Mouse (Mus musculus): ENCODE results near the gene Napa. TPM values are rescaled to one million over a fixed set of nuclear protein-coding genes. Genes with fewer than 3 reads are reported as not detected.

Napa gene
- polyA plus RNA-seq, 1 experiment from 2014 or later, result 154 TPM

- ATAC-seq (peak; percentile 85), DNase-seq (ENCODE audit: low spot score) (peak; percentile 99)
- Histone ChIP-seq H3K36me3 (ENCODE audit: insufficient read depth, low read length) (no peaks in the 10 kb centered on the region), H3K9me3 (ENCODE audit: low read length) (no peaks in the 10 kb centered on the region), H3K9ac (replicated peaks; ENCODE audit: low read depth) (peak overlapping the region; percentile 51), H3K27me3 (replicated peaks; ENCODE audit: insufficient read depth, low read length) (no peaks in the 10 kb centered on the region), H3K4me1 (ENCODE audit: insufficient read depth, low read depth, low read length) (peaks cover 15% of the 10 kb centered on the region; the same call in 1 of the 2 replicates), H3K27ac (ENCODE audit: low read length) (peak overlapping the region; percentile 94), H3K4me2 (replicated peaks; ENCODE audit: low read depth, low read length) (peak overlapping the region; percentile 86), H3K4me3 (ENCODE audit: low read depth, low read length) (peak overlapping the region; percentile 55)
- 2% methylated on average over 24 of the region's 24 CpGs for WGBS
- no peak for TF ChIP-seq CTCF (IDR thresholded peaks at IDR 0.05)
- no peak; the same call in 1 of the 2 replicates for TF ChIP-seq EP300 (IDR thresholded peaks at IDR 0.05)
Measured at GRCm38 (mm10) chr7:16052684-16053083, 45.6 kb upstream of the Napa start.

GRCm38 (mm10) chr7:16053105-16053504, 45.2 kb upstream of the Napa start:
- Histone ChIP-seq H3K27ac (ENCODE audit: low read length) (peak overlapping the region; percentile 75), H3K9me3 (ENCODE audit: low read length) (no peaks in the 10 kb centered on the region), H3K27me3 (replicated peaks; ENCODE audit: insufficient read depth, low read length) (no peaks in the 10 kb centered on the region), H3K4me1 (ENCODE audit: insufficient read depth, low read depth, low read length) (peaks cover 15% of the 10 kb centered on the region; the same call in 1 of the 2 replicates), H3K4me2 (replicated peaks; ENCODE audit: low read depth, low read length) (peak overlapping the region; percentile 86), H3K36me3 (ENCODE audit: insufficient read depth, low read length) (no peaks in the 10 kb centered on the region), H3K9ac (replicated peaks; ENCODE audit: low read depth) (no peak overlapping the region; the same call in 1 of the 2 replicates), H3K4me3 (ENCODE audit: low read depth, low read length) (peak overlapping the region; percentile 55)
- 4% methylated on average over 6 of the region's 6 CpGs for WGBS
- ATAC-seq, result peak; percentile 30; the same call in 1 of the 2 replicates
- DNase-seq (ENCODE audit: low spot score), result peak; percentile 80
- no peak for TF ChIP-seq CTCF (IDR thresholded peaks at IDR 0.05)
- TF ChIP-seq EP300 (IDR thresholded peaks at IDR 0.05), result peak; percentile 63

- Histone ChIP-seq H3K4me1 (ENCODE audit: insufficient read depth, low read depth, low read length) (no peaks in the 10 kb centered on the region), H3K9ac (replicated peaks; ENCODE audit: low read depth) (no peak overlapping the region), H3K4me3 (ENCODE audit: low read depth, low read length) (no peak overlapping the region), H3K27ac (ENCODE audit: low read length) (no peak overlapping the region), H3K4me2 (replicated peaks; ENCODE audit: low read depth, low read length) (no peak overlapping the region), H3K27me3 (replicated peaks; ENCODE audit: insufficient read depth, low read length) (no peaks in the 10 kb centered on the region), H3K9me3 (ENCODE audit: low read length) (no peaks in the 10 kb centered on the region), H3K36me3 (ENCODE audit: insufficient read depth, low read length) (no peaks in the 10 kb centered on the region)
- DNase-seq (ENCODE audit: low spot score), result no peak
- no peak for ATAC-seq
- 61% methylated on average over 4 of the region's 4 CpGs for whole genome bisulfite sequencing
- no peak for TF ChIP-seq CTCF (IDR thresholded peaks at IDR 0.05)
- TF ChIP-seq EP300 (IDR thresholded peaks at IDR 0.05), result no peak
Measured at GRCm38 (mm10) chr7:16054966-16055365, 43.3 kb upstream of the Napa start.

- ATAC-seq, result no peak
- no peaks in the 10 kb centered on the region for H3K9me3 ChIP-seq (ENCODE audit: low read length)
- no peak overlapping the region for H3K4me2 ChIP-seq (replicated peaks; ENCODE audit: low read depth, low read length)
- no peak overlapping the region for H3K4me3 ChIP-seq (ENCODE audit: low read depth, low read length)
- H3K27me3 ChIP-seq (replicated peaks; ENCODE audit: insufficient read depth, low read length), result no peaks in the 10 kb centered on the region
- no peaks in the 10 kb centered on the region for H3K4me1 ChIP-seq (ENCODE audit: insufficient read depth, low read depth, low read length)
- WGBS, result 83% methylated on average over 6 of the region's 6 CpGs
- no peaks in the 10 kb centered on the region for H3K36me3 ChIP-seq (ENCODE audit: insufficient read depth, low read length)
- no peak overlapping the region for H3K27ac ChIP-seq (ENCODE audit: low read length)
- no peak for DNase-seq (ENCODE audit: low spot score)
- no peak for TF ChIP-seq CTCF (IDR thresholded peaks at IDR 0.05)
- TF ChIP-seq EP300 (IDR thresholded peaks at IDR 0.05), result no peak
- no peak overlapping the region for H3K9ac ChIP-seq (replicated peaks; ENCODE audit: low read depth)
Measured at GRCm38 (mm10) chr7:16055665-16056064, 42.6 kb upstream of the Napa start.

- TF ChIP-seq CTCF (IDR thresholded peaks at IDR 0.05) (peak; percentile 64), EP300 (IDR thresholded peaks at IDR 0.05) (no peak)
- DNase-seq (ENCODE audit: low spot score), result peak; percentile 38
- 11% methylated on average over 5 of the region's 5 CpGs for WGBS
- Histone ChIP-seq H3K9ac (replicated peaks; ENCODE audit: low read depth) (no peak overlapping the region), H3K36me3 (ENCODE audit: insufficient read depth, low read length) (no peaks in the 10 kb centered on the region), H3K9me3 (ENCODE audit: low read length) (no peaks in the 10 kb centered on the region), H3K4me3 (ENCODE audit: low read depth, low read length) (no peak overlapping the region), H3K4me2 (replicated peaks; ENCODE audit: low read depth, low read length) (no peak overlapping the region), H3K27ac (ENCODE audit: low read length) (no peak overlapping the region), H3K27me3 (replicated peaks; ENCODE audit: insufficient read depth, low read length) (0 out of 2 replicates have a peak, but pooled peaks cover 4% of the 10 kb centered on the region), H3K4me1 (ENCODE audit: insufficient read depth, low read depth, low read length) (no peaks in the 10 kb centered on the region)
- ATAC-seq, result no peak
Measured at GRCm38 (mm10) chr7:16056459-16057135, 41.7 kb upstream of the Napa start.

- Histone ChIP-seq H3K36me3 (ENCODE audit: insufficient read depth, low read length) (no peaks in the 10 kb centered on the region), H3K27ac (ENCODE audit: low read length) (no peak overlapping the region), H3K4me3 (ENCODE audit: low read depth, low read length) (no peak overlapping the region), H3K27me3 (replicated peaks; ENCODE audit: insufficient read depth, low read length) (peaks cover 8% of the 10 kb centered on the region; the same call in 1 of the 2 replicates), H3K4me1 (ENCODE audit: insufficient read depth, low read depth, low read length) (no peaks in the 10 kb centered on the region), H3K9me3 (ENCODE audit: low read length) (no peaks in the 10 kb centered on the region), H3K4me2 (replicated peaks; ENCODE audit: low read depth, low read length) (no peak overlapping the region), H3K9ac (replicated peaks; ENCODE audit: low read depth) (no peak overlapping the region)
- 21% methylated on average over 2 of the region's 2 CpGs for WGBS
- TF ChIP-seq EP300 (IDR thresholded peaks at IDR 0.05), result no peak
- no peak for TF ChIP-seq CTCF (IDR thresholded peaks at IDR 0.05)
- DNase-seq (ENCODE audit: low spot score), result peak; percentile 68
- no peak for ATAC-seq
Measured at GRCm38 (mm10) chr7:16057136-16057534, 41.1 kb upstream of the Napa start.
